Mouse (Mus musculus) brain, adult 2 months (tissue): ENCODE measurements around the gene Tubb1.

ENCODE experiments used
- DNase-seq: peaks from one replicate; pipeline ENCODE4 v3.0.0; 2011; ENCODE audit warnings: low read depth, low spot score

The Tubb1 gene

DNA sequence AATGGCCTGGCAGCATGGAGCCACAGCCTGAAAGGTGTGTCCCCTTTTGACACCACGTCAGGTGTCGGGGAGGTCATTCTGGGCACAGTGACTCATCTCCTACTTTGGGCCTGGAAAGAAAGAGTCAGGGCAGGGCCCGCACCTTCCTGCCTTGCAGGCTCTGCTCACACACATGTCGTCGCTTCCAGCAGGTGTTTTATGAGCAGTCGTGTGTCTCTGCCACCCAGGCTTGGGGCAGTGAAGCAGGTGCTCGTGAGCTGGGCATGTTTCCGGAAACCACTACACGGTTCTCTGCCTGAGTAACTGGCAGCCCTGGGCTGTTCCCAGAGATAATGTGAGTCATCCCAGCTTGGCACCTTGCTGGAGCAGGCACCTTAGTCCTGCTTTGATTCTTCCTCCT lies 8.0 kb upstream of the Tubb1 start:
- DNase-seq, result peak; percentile 10

DNA sequence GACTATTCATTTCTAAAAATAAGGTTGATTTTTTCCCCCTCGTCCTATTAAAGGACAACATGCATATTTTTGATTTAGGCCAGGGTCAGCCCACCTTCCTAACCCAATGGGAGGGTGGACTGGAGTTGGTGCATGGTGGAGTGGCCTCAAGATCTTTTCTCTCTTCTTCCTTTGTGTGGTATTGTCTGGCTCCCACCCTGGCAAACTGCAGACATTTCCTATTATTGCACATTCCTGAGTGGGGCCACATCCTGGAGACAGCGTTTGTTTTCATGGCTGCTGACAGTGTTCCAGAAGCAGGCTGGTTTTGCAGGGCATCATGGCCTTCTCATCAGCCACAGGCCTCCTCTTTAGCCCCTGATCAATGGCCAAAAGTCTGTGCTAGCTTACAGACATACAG lies 7.4 kb upstream of the Tubb1 start:
- no peak for DNase-seq

DNA sequence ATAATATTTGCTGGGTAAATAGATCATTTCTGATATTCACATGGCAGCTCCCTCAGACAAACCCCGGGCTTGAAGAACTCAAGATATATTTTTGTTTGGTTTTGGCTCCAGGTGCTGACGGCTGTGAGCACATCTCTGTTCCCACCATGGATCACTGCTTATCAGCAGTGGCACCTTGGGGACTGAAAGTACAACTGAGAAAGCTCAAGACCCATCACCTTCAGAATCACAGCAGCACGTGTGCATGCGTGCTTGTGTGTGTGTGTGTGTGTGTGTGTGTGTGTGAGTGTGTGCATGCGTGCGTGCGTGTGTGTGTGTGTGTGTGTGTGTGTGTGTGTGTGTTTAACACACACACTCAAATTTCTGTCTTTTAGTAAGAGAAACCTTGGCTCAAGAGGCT lies 6.1 kb upstream of the Tubb1 start:
- DNase-seq, result no peak

DNA sequence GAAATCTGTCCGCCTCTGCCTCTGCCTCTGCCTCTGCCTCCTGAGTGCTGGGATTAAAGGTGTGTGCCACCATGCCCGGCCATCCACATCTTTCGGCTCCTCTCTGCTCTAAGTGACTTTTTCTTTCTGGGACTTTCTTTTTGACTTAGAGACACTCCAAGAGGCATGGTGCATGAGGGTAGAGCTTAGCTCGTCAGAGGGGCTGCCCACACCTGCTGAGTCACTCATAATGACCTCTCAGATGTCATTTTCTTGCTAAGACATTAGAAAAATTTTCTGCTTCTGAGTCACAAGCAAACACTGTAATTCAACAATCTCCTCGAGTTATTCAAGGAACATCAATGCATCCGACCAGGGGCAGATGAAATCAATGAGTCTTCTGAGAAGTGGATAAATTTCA lies 5.5 kb upstream of the Tubb1 start:
- DNase-seq, result no peak

DNA sequence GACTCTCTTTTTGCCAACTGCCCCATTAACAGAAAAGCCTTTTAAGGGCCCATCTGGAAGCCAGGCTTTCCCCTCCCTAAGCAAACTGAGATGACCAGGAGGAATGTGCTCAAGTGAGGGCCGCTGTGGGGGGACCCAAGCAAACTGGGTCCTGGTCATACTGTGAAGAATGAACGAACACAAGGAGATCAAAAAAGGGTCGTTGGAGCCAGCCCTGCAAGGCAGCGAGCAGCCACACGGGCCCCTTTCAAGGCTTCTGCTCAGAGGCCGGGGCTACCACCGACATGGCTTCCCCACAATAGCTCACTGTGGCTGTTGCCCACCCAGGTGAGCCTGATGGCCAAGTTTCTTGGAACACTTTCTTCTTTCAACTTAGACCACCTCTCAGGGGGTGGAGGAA lies 4.0 kb upstream of the Tubb1 start:
- no peak for DNase-seq

DNA sequence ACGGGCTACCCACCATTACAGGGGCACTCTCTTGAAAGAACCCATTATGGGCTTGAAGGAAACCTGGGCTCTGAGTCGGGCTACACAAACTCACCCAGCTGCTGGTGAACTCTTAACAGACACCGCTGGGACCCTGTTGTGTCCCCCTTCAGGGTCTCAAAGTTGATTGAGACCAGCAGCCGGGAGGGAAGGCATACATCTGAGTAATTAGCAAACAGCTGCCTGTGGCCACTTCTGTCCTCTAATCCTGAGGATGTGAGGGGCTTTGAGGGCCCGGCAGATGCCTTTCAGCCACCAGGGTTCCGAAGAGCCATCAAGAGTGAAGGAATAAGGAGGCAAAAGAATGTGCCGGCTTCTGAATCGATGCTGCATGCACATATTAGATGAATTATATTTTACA lies 3.6 kb upstream of the Tubb1 start:
- DNase-seq, result no peak

DNA sequence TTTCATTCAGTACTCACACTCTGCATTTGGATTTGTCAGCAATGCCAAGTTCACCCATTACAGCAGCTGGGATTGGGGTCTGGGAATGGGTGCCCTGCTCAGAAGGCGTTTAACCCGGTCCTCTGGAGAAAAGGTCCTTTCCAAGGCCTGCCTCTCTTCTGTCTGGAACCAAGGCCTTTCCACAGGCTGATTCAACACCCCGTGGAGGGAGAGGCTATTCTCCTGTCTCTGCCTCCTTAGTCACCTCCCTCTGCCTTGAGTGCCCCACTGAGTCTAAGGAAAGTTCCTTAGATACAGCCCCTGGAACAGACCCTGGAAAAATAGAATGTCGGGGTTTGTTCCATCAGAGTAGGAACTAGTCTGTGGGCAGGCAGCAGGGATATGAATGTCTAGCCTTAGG lies 2.1 kb upstream of the Tubb1 start:
- no peak for DNase-seq

DNA sequence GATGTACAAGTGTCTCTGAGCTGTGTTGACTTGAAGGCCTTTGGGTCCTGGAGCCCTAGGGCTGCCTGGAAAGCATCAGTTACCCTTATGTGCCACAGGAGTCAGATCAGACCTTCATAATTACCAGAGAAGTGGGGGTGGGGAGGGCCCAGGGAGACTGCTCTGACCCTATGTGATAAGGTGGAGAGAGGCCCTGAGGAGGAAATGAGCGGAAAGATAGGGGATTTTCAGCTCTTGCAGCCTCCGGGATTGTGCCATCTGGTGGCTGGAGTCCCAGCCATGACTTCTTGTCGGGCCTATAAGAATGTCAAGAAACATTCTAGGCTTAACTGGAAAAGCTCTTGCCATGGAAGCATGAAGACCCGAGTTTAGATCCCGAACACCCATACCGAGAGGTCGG lies 3.2 kb downstream of the Tubb1 start:
- peak; percentile 12 for DNase-seq

DNA sequence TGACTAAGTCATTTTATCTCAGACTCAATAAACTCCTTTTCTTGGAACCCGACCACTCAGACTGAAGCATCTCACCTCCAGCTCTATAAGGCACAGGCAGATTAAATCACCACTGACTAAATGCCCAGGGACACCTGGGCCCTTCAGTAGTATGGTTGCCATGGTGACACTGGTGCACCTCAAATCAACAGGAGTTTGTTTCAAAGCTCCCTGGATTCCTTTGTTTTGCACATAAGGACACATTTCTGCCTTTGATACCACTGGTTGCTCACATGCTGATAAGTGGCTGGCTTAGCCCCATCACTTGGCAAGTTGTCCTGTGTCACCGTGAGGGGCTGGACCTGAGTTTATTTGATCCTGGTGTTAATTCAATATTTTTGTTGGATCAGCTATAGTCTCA lies 8.9 kb downstream of the Tubb1 start:
- no peak for DNase-seq

DNA sequence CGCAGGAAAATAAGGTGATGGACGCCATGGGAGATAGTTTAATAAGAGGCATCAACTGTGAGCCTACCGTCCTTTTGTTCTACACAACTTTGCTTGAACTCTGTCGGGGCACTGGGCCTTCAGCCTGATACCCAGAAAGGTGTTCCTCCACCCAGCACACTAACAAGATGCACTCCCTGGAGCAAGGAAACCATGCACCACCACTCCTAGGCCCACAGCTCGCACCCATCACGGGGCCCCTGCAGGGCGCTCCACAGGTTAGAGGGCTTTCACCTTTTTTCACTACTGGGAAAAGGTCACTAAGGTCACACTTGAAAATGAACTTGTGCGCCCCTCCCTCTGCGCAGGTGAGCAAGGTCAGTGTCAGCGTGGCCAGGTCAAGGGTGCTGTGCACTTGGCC lies 12.9 kb downstream of the Tubb1 start:
- DNase-seq, result no peak

DNA sequence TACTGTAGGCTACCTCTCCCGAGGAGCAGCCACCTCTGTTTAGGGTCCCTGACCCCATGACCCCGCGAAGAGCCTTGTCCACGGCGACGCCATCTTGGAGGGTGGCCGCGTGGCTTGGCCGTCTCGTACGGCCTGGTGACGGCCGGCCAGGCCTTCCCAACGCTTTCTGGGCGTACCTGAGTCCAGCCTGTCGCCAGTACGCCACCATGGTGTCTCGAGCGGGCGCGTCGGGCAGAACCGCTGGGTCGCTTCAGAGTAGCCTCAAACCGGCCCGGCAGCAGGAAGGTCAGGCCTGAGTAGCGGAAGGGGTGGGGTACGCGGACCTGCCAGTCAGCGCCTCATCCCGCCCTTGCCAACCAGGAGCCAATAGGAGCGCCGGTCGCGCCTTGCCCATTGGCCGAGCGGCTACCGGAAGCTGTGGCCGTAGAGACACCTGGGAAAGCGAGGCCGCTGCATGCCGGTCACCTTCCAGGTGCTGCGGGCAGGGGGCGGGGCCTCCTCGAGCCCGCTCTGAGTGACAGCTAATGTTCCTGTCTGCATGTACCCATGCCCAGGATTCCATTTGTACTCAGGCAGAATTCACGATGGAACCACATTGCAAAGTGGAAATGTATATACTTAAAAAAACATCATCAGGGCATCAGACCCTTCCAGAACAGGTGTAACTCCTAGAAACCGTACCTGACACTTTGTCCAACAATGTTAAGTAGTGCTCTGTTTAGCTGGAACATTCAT lies 13.5 kb downstream of the Tubb1 start, which contains the start of gene Atp5e:
Gene Atp5e (minus strand): TSS at position 317 of the 735 bp plus-strand sequence.
- peak; percentile 99 for DNase-seq

DNA sequence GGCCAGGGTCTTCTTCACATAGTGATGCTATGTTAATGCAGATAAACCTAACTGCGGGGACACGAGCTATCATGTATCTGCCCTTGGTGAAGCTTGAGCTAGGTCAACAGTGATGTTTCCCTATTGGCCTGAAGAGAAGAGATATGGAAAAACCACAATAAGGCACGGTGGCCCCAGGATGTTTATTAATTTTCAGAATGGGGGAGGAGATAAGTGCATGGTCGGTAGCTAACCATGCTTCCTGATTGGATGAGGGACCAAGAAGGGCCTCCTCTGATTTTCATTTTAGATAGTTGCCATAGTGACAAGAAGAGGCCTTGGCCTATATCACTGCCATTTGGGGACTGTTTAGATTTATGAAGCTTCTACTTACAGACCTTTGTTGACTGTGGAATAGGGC lies 19.8 kb downstream of the Tubb1 start:
- no peak for DNase-seq

DNA sequence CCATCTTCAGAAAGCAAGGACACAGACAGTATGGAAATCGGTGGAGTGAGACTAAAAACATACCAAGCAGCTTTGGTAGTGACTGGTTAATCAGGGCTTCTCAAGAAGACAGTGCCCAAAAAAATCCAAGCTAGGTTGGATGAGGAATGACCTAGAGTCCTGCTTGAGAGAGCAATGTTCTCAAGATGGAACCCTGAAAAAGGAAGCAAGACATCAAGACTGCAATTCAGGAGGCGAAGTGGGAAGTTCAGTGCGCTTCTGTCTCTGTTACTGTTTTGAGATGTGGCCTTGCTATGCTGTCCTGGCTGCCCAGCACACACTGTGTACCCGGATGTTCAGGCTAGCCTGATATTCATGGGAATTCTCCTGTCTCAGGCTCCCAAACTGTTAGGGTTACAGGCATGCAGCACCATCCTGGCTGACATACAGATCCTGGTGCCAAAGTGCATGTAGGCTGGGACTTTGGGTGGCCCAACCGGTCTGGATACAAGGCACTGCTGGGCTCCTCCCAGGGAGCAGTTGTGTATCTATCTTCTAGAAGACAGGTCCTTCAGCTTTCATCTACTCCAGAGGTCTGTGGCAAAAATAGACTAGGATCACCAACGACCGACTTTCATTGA lies 20.4 kb downstream of the Tubb1 start:
- DNase-seq, result no peak

DNA sequence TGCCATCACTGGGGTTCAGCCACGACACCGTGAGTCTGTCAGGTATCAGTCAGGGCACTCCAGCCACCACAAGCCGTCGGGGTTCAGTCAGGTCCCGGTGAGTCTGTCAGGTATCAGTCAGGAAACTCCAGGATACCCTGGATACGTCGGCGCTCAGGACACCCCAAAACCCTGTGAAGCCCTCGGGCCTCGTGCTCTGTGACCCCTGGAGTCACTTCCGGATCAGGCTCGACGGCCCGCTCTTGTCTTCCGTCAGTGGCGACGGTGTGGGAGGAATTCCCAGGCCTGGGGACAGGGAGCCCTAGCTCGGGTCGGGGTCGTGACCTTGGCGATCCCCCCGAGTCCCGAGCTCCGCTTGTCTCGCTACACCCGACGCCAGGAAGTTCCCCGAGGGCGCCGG lies 21.9 kb downstream of the Tubb1 start:
- peak; percentile 10 for DNase-seq

DNA sequence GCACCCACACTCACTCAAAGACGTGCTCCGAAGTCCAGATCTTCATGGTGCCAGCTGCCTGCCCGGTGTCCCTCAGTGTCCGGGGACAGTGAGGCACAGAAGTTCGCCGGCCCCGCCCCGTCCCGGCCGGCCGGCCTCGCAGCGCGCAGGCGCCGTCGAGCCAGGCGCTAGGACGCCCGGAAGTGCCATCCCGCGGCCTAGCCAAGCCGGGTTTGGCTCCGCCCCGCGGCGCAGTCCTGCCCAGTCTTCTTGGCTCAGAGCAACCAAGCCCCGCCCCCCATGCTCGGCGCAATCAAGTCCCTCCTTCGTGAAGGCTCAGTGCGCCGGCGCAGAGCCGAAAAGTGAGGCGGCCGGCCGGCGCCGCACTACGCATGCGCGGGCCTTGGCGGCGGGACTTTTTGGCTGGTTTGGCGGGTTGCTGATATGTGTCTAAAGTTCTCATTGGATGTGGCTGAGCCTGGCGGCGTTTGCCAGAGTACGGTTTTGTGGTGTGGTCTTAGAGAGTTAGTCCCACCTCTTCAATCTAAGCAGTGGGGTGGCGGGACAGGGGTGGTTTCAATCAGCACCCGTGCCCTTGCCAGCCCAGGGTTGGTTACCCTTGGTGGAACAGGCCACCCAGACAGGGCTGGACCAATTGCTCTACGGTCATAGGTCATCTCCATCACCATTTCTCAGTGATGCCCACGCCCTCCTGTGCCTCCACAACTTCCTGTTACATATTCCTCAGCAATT lies 22.5 kb downstream of the Tubb1 start, which contains the start of gene Prelid3b:
Gene Prelid3b (minus strand): TSS at position 264 of the 732 bp plus-strand sequence.
- peak; percentile 99 for DNase-seq

DNA sequence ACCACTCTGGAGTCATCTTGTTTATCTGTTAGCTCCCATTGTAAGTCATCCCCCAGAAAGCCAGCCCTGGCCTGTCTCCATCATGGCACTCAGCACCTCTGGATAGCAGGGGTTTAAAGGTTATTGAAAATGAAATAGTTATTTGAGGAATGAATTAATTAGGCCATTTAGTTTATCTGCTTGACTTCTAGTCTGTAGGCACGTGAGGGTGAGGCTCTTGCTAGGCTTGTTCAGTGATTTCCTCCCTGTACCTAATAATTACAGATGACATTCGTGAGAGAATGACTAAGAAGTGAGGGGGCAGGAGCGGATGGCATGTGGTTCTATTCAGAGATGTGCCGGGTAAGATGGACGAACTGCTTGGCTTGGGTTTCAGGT lies 23.0 kb downstream of the Tubb1 start:
- DNase-seq, result peak; percentile 16

DNA sequence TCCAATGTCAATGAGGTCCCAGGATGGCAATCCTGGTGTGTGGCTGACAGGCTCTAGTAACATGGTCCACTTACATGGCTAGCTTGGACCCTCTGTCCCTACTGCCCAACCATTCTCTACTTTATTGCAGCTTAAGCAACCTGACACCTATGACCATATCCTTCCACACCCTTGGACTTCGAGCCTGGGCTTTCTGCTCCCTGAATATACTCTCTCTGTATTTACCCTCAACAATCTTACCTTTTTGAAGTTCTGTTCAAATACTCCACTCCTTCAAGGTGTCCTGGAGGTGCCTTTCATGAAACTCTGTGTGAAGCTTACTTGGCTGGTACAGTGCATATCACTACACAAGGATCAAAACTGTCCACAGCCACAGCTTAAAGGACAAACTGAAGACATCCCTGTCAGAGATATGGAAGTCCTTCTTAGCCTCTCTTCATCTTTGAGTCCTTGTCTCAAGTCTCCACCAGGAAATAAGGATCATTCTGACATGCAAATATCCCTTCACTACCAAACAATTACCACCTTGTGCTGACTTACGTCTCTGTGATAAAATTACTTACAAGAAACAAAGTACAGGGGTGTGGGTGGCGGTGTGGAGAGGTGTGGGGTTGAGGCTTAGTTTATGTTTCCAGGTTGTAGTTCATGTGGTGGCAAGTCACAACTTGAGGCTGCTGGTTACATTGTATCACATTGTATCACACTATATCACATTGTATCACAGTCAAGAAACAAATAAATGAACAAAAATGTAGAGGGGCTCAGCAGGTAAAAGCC lies 27.2 kb downstream of the Tubb1 start:
- no peak for DNase-seq

DNA sequence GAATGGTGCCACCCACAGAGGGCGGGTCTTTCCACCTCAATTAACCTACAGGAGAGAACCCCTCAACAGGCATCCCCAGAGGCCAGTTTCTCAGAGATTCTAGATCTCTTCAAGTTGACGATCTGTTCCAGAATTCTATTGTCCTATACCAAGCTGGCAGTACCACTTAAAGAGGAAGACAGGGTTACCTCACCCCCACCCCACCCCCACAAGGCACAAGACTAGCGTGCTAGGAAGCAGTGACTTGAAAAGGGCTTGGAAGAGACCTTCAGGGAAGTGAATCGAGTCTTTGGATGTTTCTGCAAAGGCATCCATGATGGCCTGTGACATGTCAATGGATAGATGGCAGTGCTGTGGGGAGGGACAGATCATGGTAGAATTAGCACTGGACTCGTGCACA lies 28.3 kb downstream of the Tubb1 start:
- no peak for DNase-seq

DNA sequence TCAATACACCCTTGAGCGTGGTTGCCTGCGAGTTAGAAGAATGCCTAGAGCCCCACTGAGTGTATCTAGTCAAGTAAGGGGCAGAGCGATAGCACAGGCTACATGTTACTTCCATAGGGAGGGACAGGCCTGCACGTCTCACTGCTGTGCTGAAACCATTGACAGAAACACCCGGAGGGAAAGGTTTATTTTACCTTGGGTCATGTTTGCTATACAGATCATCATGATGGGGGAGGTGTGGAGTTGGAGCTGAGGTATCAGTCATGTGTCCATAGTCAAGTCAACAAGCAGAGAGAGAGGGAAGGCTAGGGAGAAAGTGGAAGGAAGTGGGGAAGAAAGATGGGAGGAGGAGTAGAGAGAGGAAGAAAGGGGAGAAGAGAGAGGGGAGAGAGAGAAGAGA lies 36.5 kb downstream of the Tubb1 start:
- DNase-seq, result no peak

DNA sequence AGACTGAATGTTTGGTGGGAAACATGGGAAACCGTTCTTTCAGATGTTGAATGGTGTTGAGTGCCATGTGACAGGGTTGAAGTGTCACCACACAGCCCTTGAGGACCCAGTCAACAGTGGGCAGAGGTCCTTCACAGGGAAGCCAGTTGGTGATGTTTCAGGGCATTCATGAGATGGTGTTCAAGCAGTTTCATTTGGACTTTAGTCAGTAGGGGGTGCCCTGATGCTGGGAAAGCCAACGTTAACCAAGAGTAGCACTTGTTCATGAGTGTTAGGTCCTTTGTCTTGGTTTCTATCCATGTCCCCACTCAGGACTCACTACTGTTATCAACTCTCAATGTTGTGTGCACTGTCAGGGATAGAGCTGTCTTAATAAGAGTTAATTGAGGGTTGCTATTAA lies 42.4 kb downstream of the Tubb1 start:
- DNase-seq, result peak; percentile 71

DNA sequence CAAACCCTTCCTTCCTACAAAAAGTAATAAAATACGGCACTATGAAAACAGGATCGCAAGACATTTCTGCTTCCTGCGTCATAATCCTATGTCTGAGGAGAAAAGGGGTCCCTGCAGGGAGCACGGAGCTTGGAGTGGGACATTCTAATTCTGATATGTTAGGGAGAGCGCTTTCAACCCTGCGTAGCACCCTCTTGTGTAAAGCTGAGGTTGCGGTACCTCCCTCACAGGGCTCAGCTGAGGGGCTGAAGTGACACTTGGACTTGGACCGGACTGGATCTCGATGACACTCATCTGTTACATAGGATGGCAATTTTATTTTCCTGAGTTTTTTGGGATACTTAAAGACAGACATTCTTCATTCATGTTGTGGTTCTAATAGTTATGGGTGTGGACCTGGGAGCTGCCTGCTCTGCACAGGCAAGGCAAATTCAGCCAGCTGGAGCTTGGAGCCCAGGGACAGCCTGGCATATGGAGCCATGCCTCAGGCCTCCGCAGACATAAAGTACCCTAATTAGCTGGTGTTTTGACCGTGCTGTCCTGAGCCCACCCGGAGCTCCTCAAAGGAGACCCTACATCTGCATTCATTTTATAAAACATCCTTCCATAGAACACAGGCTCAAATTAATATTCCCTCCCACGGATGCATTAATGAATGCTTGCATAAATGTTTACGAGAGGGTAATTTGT lies 50.5 kb downstream of the Tubb1 start:
- no peak for DNase-seq
